Mouse (Mus musculus): ENCODE results near the gene Lilra5. TPM values are rescaled to one million over a fixed set of nuclear protein-coding genes. Genes with fewer than 3 reads are reported as not detected.
"Not testable (repeated sequence)": the region's sequence is repeated elsewhere in the genome, so short reads cannot be mapped to it uniquely, and the experiment has no call there.

The Lilra5 gene
- 0.03 and 0.04 TPM in 2 replicates for polyA plus RNA-seq (2012; rRNA removed)

DNA sequence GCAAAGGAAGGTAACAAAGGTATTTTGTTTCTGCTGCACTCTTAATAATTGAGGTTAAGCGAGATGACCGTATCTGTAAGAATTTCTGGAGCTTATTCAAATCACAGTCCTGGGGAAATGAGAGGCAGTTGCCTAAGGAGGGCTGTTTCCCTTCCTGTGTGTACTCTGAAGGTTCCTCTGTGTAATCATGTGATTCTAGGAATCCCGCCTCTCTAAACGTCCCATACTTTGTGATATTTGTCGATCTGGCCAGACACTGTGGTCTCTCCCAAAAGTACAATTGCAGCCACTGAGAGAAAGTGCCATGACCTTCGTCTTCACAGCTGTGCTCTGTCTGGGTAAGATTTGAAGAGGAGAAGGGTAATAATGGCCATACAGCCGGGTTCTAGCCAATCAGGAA is at the start of gene Lilra5:
Gene Lilra5 (plus strand): TSS at position 301 of the 400 bp plus-strand sequence.
- no peak for DNase-seq (ENCODE audit: low read depth)
- TF ChIP-seq CTCF (IDR thresholded peaks at IDR 0.05; ENCODE audit: borderline replicate concordance, extremely low read depth, insufficient read depth, insufficient read length) (no peak), POLR2A (IDR thresholded peaks at IDR 0.05; ENCODE audit: borderline replicate concordance, extremely low read depth, insufficient read depth, insufficient read length, poor library complexity, severe bottlenecking) (no peak)

DNA sequence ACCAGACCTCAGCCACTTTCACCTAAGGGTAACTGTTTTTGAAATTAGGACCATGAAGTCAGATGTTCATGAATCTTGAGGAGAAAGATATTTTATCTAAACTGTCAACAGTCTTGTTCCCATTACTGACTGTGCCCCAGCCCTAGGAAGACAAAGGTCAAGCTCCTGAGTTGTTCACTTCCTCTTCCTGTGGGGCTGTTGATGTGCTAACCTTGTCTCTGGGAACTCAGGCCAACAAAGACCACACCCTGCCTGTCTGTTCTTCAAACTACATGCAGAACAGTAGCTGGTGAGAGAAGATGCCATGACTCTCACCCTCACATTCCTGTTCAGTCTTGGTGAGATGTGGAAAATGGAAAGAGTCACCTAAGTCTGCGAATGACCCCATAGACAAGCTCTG is 30.4 kb upstream of the Lilra5 start:
- TF ChIP-seq POLR2A (IDR thresholded peaks at IDR 0.05; ENCODE audit: borderline replicate concordance, extremely low read depth, insufficient read depth, insufficient read length, poor library complexity, severe bottlenecking) = no peak
- TF ChIP-seq CTCF (IDR thresholded peaks at IDR 0.05; ENCODE audit: borderline replicate concordance, extremely low read depth, insufficient read depth, insufficient read length) = no peak
- no peak for DNase-seq (ENCODE audit: low read depth)

DNA sequence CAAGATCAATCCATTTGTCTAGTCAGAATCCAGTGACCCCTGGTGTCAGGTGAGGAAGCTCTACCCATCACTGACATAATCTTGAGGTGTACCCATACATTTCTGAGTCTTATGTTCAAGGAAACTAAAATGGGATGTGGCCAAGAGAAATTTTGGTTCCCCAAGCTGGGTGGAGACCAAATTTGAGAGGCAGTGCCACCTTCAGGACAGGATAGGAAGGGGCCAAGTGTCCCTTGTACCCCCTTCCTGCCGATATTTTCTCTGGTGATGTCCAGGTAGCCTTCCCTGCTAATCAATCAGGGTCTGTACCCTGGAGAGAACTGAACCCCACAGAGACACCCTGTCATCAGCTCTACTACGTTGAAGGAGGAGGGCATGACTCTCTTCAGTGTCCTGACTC is 28.9 kb upstream of the Lilra5 start:
- TF ChIP-seq POLR2A (IDR thresholded peaks at IDR 0.05; ENCODE audit: borderline replicate concordance, extremely low read depth, insufficient read depth, insufficient read length, poor library complexity, severe bottlenecking) (no peak), CTCF (IDR thresholded peaks at IDR 0.05; ENCODE audit: borderline replicate concordance, extremely low read depth, insufficient read depth, insufficient read length) (no peak)

DNA sequence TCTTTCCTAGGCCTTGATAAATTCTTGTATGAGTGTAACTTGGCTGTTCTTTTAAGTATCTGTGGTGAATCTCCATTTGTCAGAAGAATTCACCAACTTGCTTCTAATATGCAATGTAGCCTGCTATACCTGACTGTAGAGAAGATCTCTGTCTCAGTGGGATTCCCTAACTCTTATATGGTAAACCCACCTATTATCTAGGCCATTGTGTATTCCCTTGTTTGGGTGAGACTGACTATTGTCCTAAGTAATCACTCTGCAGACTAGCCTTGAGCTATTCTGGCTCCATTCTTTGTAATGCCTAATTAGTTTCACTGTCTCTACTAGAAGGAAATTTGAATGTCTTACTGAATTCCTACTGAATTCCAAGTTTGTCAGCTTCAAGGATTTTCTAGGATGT is 24.1 kb upstream of the Lilra5 start:
- not testable (repeated sequence) for DNase-seq (ENCODE audit: low read depth)

More for the DNA sequence above, 28.9 kb upstream of the Lilra5 start:
- no peak for DNase-seq (ENCODE audit: low read depth)

DNA sequence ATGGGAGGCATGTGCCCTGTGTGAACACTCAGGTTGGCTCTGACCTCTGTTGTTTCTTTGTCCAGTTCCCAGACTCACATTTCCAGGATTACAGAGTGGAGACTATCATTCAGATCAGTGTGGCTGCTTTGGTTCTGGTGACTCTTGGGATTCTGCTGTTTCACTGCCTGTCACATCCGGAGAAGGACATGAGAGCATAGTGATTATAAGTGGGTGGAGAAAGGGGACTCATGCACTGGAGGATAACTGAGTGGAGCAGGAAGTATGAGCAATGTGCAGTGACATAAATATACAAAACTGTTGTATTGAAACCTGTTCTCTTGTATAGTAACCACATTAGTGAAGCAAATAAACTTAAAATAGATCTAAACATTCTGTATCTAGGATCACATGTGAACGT is 22.2 kb upstream of the Lilra5 start:
- DNase-seq (ENCODE audit: low read depth) = no peak
- TF ChIP-seq POLR2A (IDR thresholded peaks at IDR 0.05; ENCODE audit: borderline replicate concordance, extremely low read depth, insufficient read depth, insufficient read length, poor library complexity, severe bottlenecking) (no peak), CTCF (IDR thresholded peaks at IDR 0.05; ENCODE audit: borderline replicate concordance, extremely low read depth, insufficient read depth, insufficient read length) (no peak)

DNA sequence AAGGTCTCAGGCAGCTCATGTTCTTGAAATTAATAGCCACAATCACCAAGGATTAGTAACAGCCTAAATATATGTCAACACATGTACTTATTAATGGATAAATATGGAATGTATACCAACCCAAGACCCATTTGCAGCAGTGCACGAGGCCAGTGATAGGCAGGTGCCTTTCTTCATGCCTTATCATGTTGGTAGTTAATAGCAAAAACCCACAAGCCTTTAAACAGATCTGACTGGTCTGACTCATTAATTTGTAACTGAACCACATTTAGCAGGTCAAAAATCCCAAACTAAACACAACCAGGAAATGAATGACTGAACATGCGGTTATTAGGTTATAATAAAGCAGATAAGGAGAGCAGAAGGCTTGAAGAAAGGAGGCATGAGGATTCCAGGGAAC is 21.7 kb upstream of the Lilra5 start:
- TF ChIP-seq CTCF (IDR thresholded peaks at IDR 0.05; ENCODE audit: borderline replicate concordance, extremely low read depth, insufficient read depth, insufficient read length) (no peak), POLR2A (IDR thresholded peaks at IDR 0.05; ENCODE audit: borderline replicate concordance, extremely low read depth, insufficient read depth, insufficient read length, poor library complexity, severe bottlenecking) (no peak)
- DNase-seq (ENCODE audit: low read depth) = no peak

DNA sequence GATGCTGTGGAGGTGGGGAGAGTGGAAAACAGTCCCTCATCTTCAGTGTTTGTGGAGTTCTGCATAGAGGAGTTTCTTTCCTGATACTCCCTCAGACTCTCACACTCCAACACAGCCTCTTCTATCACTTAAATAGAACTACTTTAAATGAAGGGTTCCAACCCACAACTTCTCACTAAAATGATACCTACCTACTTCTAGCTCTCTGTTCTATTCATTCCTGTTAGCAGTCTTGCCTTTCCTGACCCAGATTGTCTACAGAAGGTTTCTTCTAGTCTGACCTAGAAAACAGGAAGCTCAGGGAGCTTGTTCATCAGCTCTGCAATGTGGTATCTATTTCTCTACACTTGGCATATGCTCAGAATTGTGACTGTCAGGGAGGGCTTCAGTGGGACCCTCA is 2.0 kb upstream of the Lilra5 start:
- DNase-seq (ENCODE audit: low read depth) = no peak
- TF ChIP-seq POLR2A (IDR thresholded peaks at IDR 0.05; ENCODE audit: borderline replicate concordance, extremely low read depth, insufficient read depth, insufficient read length, poor library complexity, severe bottlenecking) = no peak
- TF ChIP-seq CTCF (IDR thresholded peaks at IDR 0.05; ENCODE audit: borderline replicate concordance, extremely low read depth, insufficient read depth, insufficient read length) = no peak

DNA sequence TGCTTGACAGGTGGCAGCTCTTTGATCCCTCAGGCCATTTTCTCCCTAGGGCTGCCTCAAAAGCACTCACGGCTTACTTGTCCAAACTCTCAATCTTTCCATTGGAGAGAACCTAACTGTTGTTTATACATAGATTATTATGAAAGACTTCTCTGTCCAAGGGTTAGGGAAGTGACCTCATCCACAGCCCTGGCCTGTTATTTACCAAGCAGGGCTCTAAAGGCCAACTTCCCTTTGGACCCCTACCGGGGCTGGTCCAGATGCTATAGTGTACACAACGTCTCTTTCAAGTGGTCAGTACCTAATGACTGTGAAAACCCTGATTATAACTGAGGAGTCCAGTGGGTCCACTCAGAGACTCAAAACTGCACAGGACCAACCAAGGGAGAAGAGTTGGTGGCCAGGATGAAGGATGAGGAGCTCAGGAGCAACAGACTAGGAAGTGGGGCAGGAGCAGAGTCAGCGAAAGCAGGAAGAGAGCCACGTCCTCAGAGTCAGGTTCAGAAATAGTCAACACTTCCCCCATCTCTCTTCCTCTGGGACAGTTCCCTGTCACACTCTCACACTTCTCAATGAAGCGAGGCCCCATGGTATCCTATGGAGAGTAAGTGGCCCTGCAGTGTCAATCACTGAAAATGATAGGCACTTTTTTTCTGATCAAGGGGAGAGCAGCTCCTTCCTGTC is 1.6 kb downstream of the Lilra5 start:
- DNase-seq (ENCODE audit: low read depth) = no peak
- TF ChIP-seq CTCF (IDR thresholded peaks at IDR 0.05; ENCODE audit: borderline replicate concordance, extremely low read depth, insufficient read depth, insufficient read length) = no peak
- no peak for TF ChIP-seq POLR2A (IDR thresholded peaks at IDR 0.05; ENCODE audit: borderline replicate concordance, extremely low read depth, insufficient read depth, insufficient read length, poor library complexity, severe bottlenecking)

DNA sequence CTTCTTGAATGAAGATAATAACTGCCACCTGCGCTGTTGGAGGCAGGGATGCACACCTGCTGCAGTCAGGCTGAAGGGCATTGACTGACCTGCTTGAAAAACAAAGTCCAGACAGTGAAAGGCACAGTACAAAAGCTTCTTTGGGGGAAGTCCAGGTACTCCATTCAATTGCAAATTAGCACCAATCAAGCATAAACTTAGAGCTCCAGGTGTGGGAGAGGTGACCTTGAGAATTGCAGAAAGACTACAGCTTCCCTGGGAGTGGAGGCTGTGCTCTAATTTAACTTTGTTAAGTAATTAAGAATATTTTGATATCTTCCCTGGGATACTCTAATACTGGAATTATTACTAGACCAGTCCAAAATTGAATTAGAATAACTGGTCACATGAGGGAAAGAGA is 13.7 kb downstream of the Lilra5 start:
- not testable (repeated sequence) for DNase-seq (ENCODE audit: low read depth)

DNA sequence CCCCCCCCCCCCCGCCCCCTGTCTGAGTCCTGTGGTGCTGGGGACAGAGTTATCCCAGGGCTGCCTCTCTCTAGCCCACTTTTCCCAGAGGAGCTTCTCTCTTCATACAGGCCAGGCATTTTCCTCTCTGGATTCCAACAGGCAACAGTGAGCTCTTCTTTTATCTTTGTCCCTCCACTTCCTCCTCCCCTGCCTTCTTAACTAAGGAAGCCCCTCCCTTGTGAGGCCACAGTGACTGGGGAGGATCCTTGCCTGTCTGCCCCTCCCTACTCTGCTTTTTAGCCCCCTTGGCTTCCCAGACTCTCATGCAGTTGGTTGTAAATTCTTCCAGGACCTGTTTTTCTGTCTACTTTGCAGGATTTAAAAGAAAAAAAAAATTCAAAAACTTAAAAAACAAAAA is 18.5 kb downstream of the Lilra5 start:
- DNase-seq (ENCODE audit: low read depth) = not testable (repeated sequence)

DNA sequence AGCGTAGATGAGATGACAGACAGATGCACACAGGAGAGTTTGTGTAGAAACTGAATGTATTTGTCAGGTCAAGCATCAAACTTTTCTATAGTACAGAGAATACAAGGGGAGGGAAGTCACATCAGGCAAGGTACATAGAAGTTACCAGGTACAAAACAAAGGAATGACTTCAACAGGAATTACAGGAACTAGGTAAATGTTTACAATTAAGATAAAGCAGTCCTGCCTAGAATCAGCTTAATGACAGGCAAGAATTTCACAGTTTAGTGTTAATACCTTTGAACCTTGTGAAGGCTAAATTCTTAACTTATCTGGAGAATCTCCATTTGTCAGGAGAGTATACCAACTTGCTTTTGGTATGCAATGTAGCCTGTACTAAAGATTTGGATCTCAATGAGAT is 23.0 kb downstream of the Lilra5 start:
- DNase-seq (ENCODE audit: low read depth) = not testable (repeated sequence)

DNA sequence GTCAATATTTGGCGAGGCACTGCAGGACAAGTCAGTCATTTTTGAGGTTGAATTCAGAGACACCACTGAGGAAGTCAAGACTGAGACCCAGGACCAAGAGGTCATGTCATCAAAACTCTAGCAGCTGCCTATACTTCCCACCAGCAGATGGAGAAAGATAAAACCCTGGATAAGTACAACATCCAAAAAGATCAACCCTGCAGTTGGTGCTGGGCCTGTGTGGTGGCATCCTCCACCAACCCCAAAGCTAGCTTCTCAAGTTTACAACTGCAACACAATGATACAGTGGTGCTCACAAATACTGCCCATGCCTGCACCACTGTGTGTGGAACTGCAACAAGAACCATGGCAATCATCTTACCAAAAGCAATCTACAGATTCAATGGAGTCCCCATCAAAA is 34.6 kb downstream of the Lilra5 start:
- DNase-seq (ENCODE audit: low read depth) = not testable (repeated sequence)

DNA sequence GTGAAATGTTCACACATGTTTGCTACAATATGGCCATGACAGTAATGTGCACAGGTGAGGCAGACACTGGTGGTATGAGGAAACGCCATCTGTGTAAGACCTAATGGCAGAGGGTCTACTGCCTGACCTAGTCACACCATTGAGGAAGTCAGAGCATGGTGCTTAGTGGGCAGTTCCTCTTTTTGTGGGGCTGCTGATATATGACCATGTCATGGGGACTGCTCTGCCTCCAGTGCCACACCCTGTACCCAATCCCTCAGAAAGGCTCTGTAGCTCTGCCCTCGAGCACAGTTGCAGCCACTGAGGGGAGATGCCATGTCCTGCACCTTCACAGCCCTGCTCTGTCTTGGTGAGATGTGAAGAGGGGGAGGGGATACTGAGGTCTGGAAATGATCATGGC is 36.3 kb downstream of the Lilra5 start:
- not testable (repeated sequence) for DNase-seq (ENCODE audit: low read depth)

DNA sequence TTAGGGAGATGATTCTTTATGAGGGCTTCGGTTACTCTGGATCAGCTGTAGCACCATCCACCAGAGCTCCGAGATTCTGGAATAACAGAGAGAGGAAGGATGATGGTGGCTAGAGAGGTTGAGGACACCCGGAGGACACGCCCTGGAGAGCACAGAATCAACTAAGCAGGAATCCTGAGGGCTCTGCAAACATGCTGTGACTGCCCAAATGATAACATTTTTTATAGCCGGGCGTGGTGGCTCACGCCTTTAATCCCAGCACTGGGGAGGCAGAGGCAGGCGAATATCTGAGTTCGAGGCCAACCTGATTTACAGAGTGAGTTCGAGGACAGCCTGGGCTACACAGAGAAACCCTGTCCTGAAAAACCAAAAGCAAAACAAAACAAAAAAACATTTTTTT is 37.9 kb downstream of the Lilra5 start:
- not testable (repeated sequence) for DNase-seq (ENCODE audit: low read depth)
